Comparison of ENCODE assay signal across 11 mouse cellular contexts in genomic region chr1:165616652-165617051, GRCm38 (mm10). TPM values are rescaled to one million over a fixed set of nuclear protein-coding genes. Genes with fewer than 3 reads are reported as not detected.
DNase-seq lines count a peak whose midpoint lies in the region; ATAC-seq and TF ChIP-seq lines count a peak whose summit lies in the region.
"Had no signal": no experiment of that assay in that cellular context is flagged by ENCODE, and none has a peak within 500 bp of the region (broad histone marks: within the 10 kb centered on the region; RNA-seq: fewer than 3 reads in every experiment).

No protein-coding gene starts in this region.

- no peaks in the 10 kb centered on the region; the same call in 1 of the 2 replicates for H3K4me1 ChIP-seq in embryonic facial prominence, embryonic 11.5 days (ENCODE audit: control insufficient read depth, insufficient read depth, low read length)
- H3K4me1 ChIP-seq in hindbrain, postnatal 0 days (ENCODE audit: insufficient read depth, low read length), result peaks cover 4% of the 10 kb centered on the region; the same call in 1 of the 2 replicates
- peaks cover 20% of the 10 kb centered on the region for H3K4me1 ChIP-seq in midbrain, embryonic 13.5 days (replicated peaks)

- H3K9ac ChIP-seq in embryonic facial prominence, embryonic 11.5 days (replicated peaks; ENCODE audit: low read length), result no peak overlapping the region
- H3K9ac ChIP-seq in hindbrain, postnatal 0 days (replicated peaks; ENCODE audit: low read length), result no peak overlapping the region
- no peak overlapping the region for H3K9ac ChIP-seq in midbrain, embryonic 13.5 days (replicated peaks)
- H3K9ac ChIP-seq: neural tube, embryonic 12.5 days had no signal

- no peak for TF ChIP-seq CTCF in hindbrain, postnatal 0 days (IDR thresholded peaks at IDR 0.05; ENCODE audit: low read depth)

- peaks cover 3% of the 10 kb centered on the region for H3K36me3 ChIP-seq in embryonic facial prominence, embryonic 11.5 days (replicated peaks; ENCODE audit: control insufficient read depth, insufficient read depth, low read depth, low read length)
- H3K36me3 ChIP-seq in hindbrain, postnatal 0 days (ENCODE audit: insufficient read depth, low read length), result 0 out of 2 replicates have a peak, but pooled peaks cover 6% of the 10 kb centered on the region
- H3K36me3 ChIP-seq in midbrain, embryonic 13.5 days, result peaks cover 22% of the 10 kb centered on the region

- 28% methylated on average over 7 of the region's 7 CpGs for WGBS in embryonic facial prominence, embryonic 11.5 days
- WGBS in hindbrain, postnatal 0 days, result 43% methylated on average over 7 of the region's 7 CpGs
- 52% methylated on average over 7 of the region's 7 CpGs for WGBS in midbrain, embryonic 13.5 days

- H3K27me3 ChIP-seq in embryonic facial prominence, embryonic 11.5 days (ENCODE audit: control insufficient read depth, insufficient read depth, low read length), result no peaks in the 10 kb centered on the region
- H3K27me3 ChIP-seq in hindbrain, postnatal 0 days (ENCODE audit: insufficient read depth, low read length), result no peaks in the 10 kb centered on the region
- no peaks in the 10 kb centered on the region for H3K27me3 ChIP-seq in midbrain, embryonic 13.5 days
- H3K27me3 ChIP-seq: neural tube, embryonic 12.5 days had no signal

- no peak for ATAC-seq in embryonic facial prominence, embryonic 11.5 days (replicated peaks; ENCODE audit: insufficient number of reproducible peaks, low FRiP score, low TSS enrichment, low read depth)
- no peak for ATAC-seq in hindbrain, postnatal 0 days
- no peak for ATAC-seq in midbrain, embryonic 13.5 days

- H3K9me3 ChIP-seq in embryonic facial prominence, embryonic 11.5 days (replicated peaks; ENCODE audit: control insufficient read depth, low read length), result no peaks in the 10 kb centered on the region
- H3K9me3 ChIP-seq in hindbrain, postnatal 0 days (ENCODE audit: low read length), result no peaks in the 10 kb centered on the region
- peaks cover 7% of the 10 kb centered on the region; the same call in 1 of the 2 replicates for H3K9me3 ChIP-seq in midbrain, embryonic 13.5 days
- H3K9me3 ChIP-seq: G1E had no signal

- H3K4me2 ChIP-seq in embryonic facial prominence, embryonic 11.5 days (ENCODE audit: low read depth, low read length), result no peak overlapping the region
- H3K4me2 ChIP-seq in hindbrain, postnatal 0 days (ENCODE audit: low read depth, low read length), result no peak overlapping the region
- no peak overlapping the region for H3K4me2 ChIP-seq in midbrain, embryonic 13.5 days (replicated peaks)

- no peak overlapping the region for H3K27ac ChIP-seq in embryonic facial prominence, embryonic 11.5 days (replicated peaks; ENCODE audit: low read depth, low read length)
- peak overlapping the region; percentile 43 for H3K27ac ChIP-seq in hindbrain, postnatal 0 days
- H3K27ac ChIP-seq in midbrain, embryonic 13.5 days, result peak overlapping the region; percentile 68
- H3K27ac ChIP-seq: neural tube, embryonic 12.5 days had no signal

- peak; percentile 60 for DNase-seq in kidney, adult 9 months
- no peak for DNase-seq in kidney, postnatal 10 days
- DNase-seq in embryonic facial prominence, embryonic 11.5 days (ENCODE audit: low spot score), result peak; percentile 24
- DNase-seq in hindbrain, postnatal 0 days (ENCODE audit: low spot score), result no peak
- no peak for DNase-seq in right cerebral cortex, postnatal 4 days
- DNase-seq in B cell, adult 2 months, result no peak
- no peak for DNase-seq in adrenal gland, postnatal 4 days (ENCODE audit: low spot score in 2 of 2)
- DNase-seq: thymus, postnatal 14 days had no signal

- H3K4me3 ChIP-seq in embryonic facial prominence, embryonic 11.5 days (ENCODE audit: low read depth, low read length), result no peak overlapping the region
- H3K4me3 ChIP-seq in hindbrain, postnatal 0 days (ENCODE audit: low read length), result no peak overlapping the region
- H3K4me3 ChIP-seq in midbrain, embryonic 13.5 days (replicated peaks), result no peak overlapping the region
- H3K4me3 ChIP-seq: neural tube, embryonic 12.5 days had no signal

RNA-seq across cellular contexts. Expression of gene Mpzl1, which starts 17.7 kb away (rescaled TPM):
- 158 and 169 TPM in 2 replicates for polyA plus RNA-seq in embryonic facial prominence, embryonic 11.5 days (2014; fragmentation: Nextera tagmentation; extraction: Ambion mirVana)
- 30.2 and 42.8 TPM in 2 replicates for total RNA-seq in hindbrain, postnatal 0 days (2014; rRNA removed)
- 140 and 145 TPM in 2 replicates for polyA plus RNA-seq in hindbrain, postnatal 0 days (2015; fragmentation: Nextera tagmentation; extraction: Ambion mirVana)
- polyA plus RNA-seq in midbrain, embryonic 13.5 days (2015; fragmentation: Nextera tagmentation; extraction: Ambion mirVana), result 135 and 147 TPM in 2 replicates
- 10 to 100 TPM; 81.1 to 82.7 TPM for total RNA-seq in adrenal gland, postnatal 4 days (2021)

Comparison
In these comparisons a context has a peak if more than half of its experiments do, and no peak if none do; other contexts are left out.
1. DNase-seq: peak in kidney, adult 9 months (single experiment) and embryonic facial prominence, embryonic 11.5 days (single experiment); none in kidney, postnatal 10 days (single experiment), hindbrain, postnatal 0 days (single experiment), right cerebral cortex, postnatal 4 days (single experiment), B cell, adult 2 months (0 of 2) and adrenal gland, postnatal 4 days (0 of 2).